Mouse (Mus musculus) lung, adult 2 months (tissue): ENCODE measurements around the gene Actrt3. TPM values are rescaled to one million over a fixed set of nuclear protein-coding genes. Genes with fewer than 3 reads are reported as not detected.
A peak's percentile ranks its signal among the peaks of the same experiment; 100 is the strongest.

Source experiments
- DNase-seq: peaks from one replicate; pipeline ENCODE4 v3.0.0; 2022
- H3K4me1 ChIP-seq: fragments of 200-500 bp; 2 replicates; pipeline ENCODE4 v1.6.1; 2011; ENCODE audit warnings: low read length; ENCODE audit not compliant: control insufficient read depth, insufficient read depth
- H3K4me3 ChIP-seq: fragments of 200-500 bp; replicated peaks from 2 replicates; pipeline ENCODE3; 2011; ENCODE audit warnings: low read depth, mild to moderate bottlenecking, control low read depth, low read length; ENCODE audit errors: extremely low read depth
- CTCF ChIP-seq: fragments of 200-500 bp; IDR thresholded peaks from 2 replicates; pipeline ENCODE4 v1.5.1; 2011; ENCODE audit warnings: mild to moderate bottlenecking, low read length, control low read depth; ENCODE audit not compliant: insufficient read depth
- POLR2A ChIP-seq: fragments of 200-500 bp; IDR thresholded peaks from 2 replicates; pipeline ENCODE4 v1.6.1; 2011; ENCODE audit warnings: low read depth, mild to moderate bottlenecking, control low read depth, low read length, borderline replicate concordance; ENCODE audit errors: extremely low read depth
- WGBS: fragments of 180-500 bp; shearing (Covaris S2); methylation state at CpG from one replicate; pipeline ENCODE4 v1.1.7; 2018; 5-methylcytosine and 5-hydroxymethylcytosine counted together
- polyA plus RNA-seq: library from polyadenylated mRNA; depleted of rRNA; stranded (reverse); fragments of >200 nt; gene quantifications from 2 replicates; pipeline ENCODE4 v1.2.3, GENCODE M21; 2012; rRNA removed

Gene Actrt3
- polyA plus RNA-seq, result not detected in 2 replicates

GRCm38 (mm10) chr3:30599711-30600545 lies at the start of gene Actrt3:
Gene Actrt3 (minus strand): TSS chr3:30599939.
- TF ChIP-seq CTCF (no peak), POLR2A (no peak)
- H3K4me1 ChIP-seq, result peaks cover 4% of the 10 kb centered on the region; the same call in 1 of the 2 replicates
- peak within 1 kb of the TSS; percentile 60 for H3K4me3 ChIP-seq
- peak; percentile 23 for DNase-seq
- 8% methylated on average over 32 of the region's 32 CpGs for WGBS

DNA sequence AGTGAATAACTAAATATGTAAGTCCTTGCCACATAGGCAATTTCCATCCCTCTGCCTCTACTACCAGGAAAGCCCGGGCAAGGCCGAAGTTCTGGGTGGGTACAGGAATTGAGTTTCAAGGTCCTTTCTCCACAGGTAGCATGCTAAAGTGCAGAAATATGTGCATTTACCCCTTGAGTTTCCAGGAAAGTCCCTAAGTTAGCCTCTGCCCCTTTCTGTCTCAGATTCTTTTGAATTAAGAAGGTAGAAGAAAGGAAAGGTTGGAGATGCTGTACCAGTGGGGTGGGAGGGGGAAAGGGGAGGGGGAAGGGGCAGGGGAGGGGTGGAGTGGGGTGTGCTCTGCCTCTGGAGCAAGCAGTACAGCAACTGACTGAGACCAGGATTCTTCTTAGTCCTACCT lies 48.7 kb upstream of the Actrt3 start:
- no peak for DNase-seq
- Histone ChIP-seq H3K4me1 (peaks cover 10% of the 10 kb centered on the region), H3K4me3 (no peak overlapping the region)
- 95% methylated on average over 2 of the region's 2 CpGs for WGBS
- TF ChIP-seq CTCF, result no peak
- no peak for TF ChIP-seq POLR2A

DNA sequence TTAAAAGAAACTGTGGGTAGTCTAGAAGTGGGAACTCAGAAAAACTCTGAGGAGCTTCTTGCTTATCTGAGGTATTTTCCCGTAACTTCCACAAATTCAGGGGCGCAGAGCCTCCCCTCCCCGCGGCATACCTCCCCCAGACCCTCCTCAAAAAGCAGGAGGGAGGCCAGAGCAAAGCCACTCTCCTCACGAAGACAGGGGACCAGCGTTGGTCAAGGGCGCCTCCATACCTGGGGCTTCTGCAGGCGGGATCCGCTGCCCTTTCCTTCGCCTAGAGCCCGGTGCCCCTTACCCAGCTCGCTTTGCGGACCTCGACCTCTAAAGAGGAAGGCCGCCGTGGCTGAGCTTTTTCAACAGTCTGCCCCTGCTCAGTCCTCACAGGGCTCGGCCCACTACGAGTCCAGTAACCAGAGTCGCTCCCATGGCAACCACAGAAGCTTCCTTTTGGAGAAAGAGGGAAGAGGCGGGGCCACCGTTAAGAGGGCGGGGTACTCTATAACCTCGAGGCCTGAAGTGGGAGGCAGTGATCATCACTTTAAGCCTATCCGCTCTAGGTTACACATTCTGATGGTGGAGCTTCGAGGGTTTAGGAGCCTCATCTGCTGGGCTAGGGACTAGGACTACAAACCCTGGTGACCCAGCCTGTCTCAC lies 47.8 kb upstream of the Actrt3 start, which contains the start of gene Lrrc34:
Gene Lrrc34 (minus strand): TSS at position 430 of the 651 bp plus-strand sequence.
- DNase-seq, result peak; percentile 10
- 9% methylated on average over 25 of the region's 25 CpGs for WGBS
- Histone ChIP-seq H3K4me3 (peak within 1 kb of the TSS; percentile 9), H3K4me1 (peaks cover 10% of the 10 kb centered on the region)
- TF ChIP-seq POLR2A (no peak; the same call in 1 of the 2 replicates), CTCF (no peak)

- no peak for TF ChIP-seq CTCF
- TF ChIP-seq POLR2A, result no peak
- WGBS, result 42% methylated on average over 8 of the region's 8 CpGs
- H3K4me3 ChIP-seq, result no peak overlapping the region
- peaks cover 10% of the 10 kb centered on the region for H3K4me1 ChIP-seq
- no peak for DNase-seq
Observed at GRCm38 (mm10) chr3:30646761-30647160, 47.0 kb upstream of the Actrt3 start.

DNA sequence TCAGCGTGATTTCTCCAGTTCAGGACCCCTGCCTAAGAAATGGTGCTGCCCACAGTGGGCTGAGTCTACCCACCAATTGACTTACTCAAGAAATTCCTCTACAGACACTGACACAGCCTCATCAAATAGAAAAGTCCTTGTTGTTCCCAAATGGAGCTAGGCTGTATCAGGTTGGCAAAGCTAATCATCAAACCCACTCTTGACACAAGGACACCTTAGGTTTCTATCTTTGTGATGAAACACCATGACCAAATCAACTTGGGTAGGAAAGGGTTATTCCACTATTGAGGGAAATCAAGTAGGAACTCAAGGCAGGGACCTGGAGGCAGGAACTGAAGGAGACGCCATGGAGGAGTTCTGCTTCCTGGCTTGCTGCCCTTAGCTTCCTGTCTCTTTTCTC lies 44.5 kb upstream of the Actrt3 start, which contains the start of gene Lrriq4:
Gene Lrriq4 (plus strand): TSS at position 301 of the 400 bp plus-strand sequence.
- Histone ChIP-seq H3K4me1 (no peaks in the 10 kb centered on the region), H3K4me3 (no peak within 1 kb of the TSS)
- DNase-seq, result no peak
- no peak for TF ChIP-seq POLR2A
- TF ChIP-seq CTCF, result no peak
- WGBS, result 55% methylated on average over 2 of the region's 2 CpGs

- Histone ChIP-seq H3K4me1 (no peaks in the 10 kb centered on the region), H3K4me3 (no peak overlapping the region)
- no peak for DNase-seq
- TF ChIP-seq CTCF, result no peak
- TF ChIP-seq POLR2A, result no peak
- 80% methylated on average over 4 of the region's 4 CpGs for WGBS
Observed at GRCm38 (mm10) chr3:30635629-30636028, 35.9 kb upstream of the Actrt3 start.

- Histone ChIP-seq H3K4me3 (no peak overlapping the region), H3K4me1 (no peaks in the 10 kb centered on the region)
- WGBS, result 61% methylated on average over 3 of the region's 3 CpGs
- no peak for DNase-seq
- TF ChIP-seq CTCF (no peak), POLR2A (no peak)
Observed at GRCm38 (mm10) chr3:30633681-30634080, 33.9 kb upstream of the Actrt3 start.

DNA sequence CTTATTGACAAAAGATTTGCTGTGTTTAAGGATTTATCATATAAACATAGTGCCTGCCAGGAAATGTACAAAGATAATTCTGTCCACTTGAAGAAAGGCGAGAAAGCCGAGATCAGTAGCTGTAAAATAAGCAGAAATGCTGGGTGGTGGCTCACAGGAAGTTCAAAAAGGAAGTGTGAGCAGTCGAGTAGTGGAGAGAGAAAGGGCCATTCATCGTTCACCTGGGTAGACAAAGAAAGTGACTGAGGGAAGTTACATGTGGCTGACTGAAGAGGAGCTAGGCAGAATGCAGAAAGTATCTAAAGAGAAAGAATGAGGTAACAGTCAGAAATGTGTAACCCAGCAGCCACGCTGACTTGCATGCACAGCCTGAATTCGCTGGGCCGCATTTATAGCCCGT lies 20.4 kb upstream of the Actrt3 start:
- WGBS, result 52% methylated on average over 8 of the region's 8 CpGs
- Histone ChIP-seq H3K4me3 (no peak overlapping the region), H3K4me1 (peaks cover 6% of the 10 kb centered on the region)
- DNase-seq, result no peak
- TF ChIP-seq CTCF (no peak), POLR2A (no peak)

DNA sequence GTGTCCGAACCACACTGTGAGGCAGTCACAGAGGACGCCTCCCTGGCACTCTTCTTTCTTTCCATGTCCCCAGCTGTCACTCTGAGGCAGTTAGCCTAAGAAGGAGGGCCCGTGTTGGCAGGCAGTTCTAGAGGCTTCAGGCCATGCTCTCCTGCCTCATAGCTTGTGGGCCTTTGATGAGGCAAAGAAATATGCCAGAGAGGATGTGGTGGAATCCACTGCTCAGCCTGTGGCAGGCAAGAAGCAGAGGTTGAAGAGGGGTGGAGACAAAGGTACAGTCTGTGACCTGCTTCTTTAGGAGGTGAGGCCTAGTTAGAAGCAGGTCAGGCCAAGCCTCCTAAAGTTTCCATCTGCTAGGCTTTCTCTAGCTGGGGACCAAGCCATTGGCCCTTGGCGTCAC lies 11.2 kb upstream of the Actrt3 start:
- no peak overlapping the region for H3K4me3 ChIP-seq
- H3K4me1 ChIP-seq, result no peaks in the 10 kb centered on the region
- 87% methylated on average over 4 of the region's 4 CpGs for WGBS
- no peak for DNase-seq
- TF ChIP-seq CTCF, result no peak
- no peak for TF ChIP-seq POLR2A
